Mouse (Mus musculus) lung, embryonic 16.5 days (tissue): ENCODE results near the gene Rnf123. TPM values are rescaled to one million over a fixed set of nuclear protein-coding genes. Genes with fewer than 3 reads are reported as not detected.

ENCODE experiments used
- ATAC-seq: fragments of 200-750 bp; cut with Nextera tagmentation; 2 replicates; pipeline ENCODE4 v1.8.0; 2017; ENCODE audit warnings: low read depth, mild to moderate bottlenecking, moderate library complexity
- H3K27ac ChIP-seq: fragments of 300-500 bp; sonication (generic); 2 replicates; pipeline ENCODE4 v1.5.1; 2014; ENCODE audit warnings: mild to moderate bottlenecking, control low read depth, low read length
- H3K27me3 ChIP-seq: fragments of 300-500 bp; sonication (generic); 2 replicates; pipeline ENCODE4 v1.6.1; 2014; ENCODE audit warnings: low read depth, low read length, mixed read lengths; ENCODE audit not compliant: control insufficient read depth, insufficient read depth
- H3K36me3 ChIP-seq: fragments of 300-500 bp; sonication (generic); 2 replicates; pipeline ENCODE4 v1.6.1; 2014; ENCODE audit warnings: low read length; ENCODE audit not compliant: control insufficient read depth, insufficient read depth
- H3K4me1 ChIP-seq: fragments of 300-500 bp; sonication (generic); replicated peaks from 2 replicates; pipeline ENCODE4 v1.6.1; 2014; ENCODE audit warnings: low read length, mixed read lengths; ENCODE audit not compliant: control insufficient read depth, insufficient read depth
- H3K4me2 ChIP-seq: fragments of 300-500 bp; sonication (generic); 2 replicates; pipeline ENCODE4 v1.6.1; 2014; ENCODE audit warnings: low read depth, low read length, control low read depth
- H3K4me3 ChIP-seq: fragments of 300-500 bp; sonication (generic); 2 replicates; pipeline ENCODE4 v1.5.1; 2014; ENCODE audit warnings: mild to moderate bottlenecking, low read length, control low read depth
- H3K9ac ChIP-seq: fragments of 300-500 bp; sonication (generic); 2 replicates; pipeline ENCODE4 v1.6.1; 2014; ENCODE audit warnings: low read length, control low read depth
- H3K9me3 ChIP-seq: fragments of 300-500 bp; sonication (generic); 2 replicates; pipeline ENCODE4 v1.6.1; 2016; ENCODE audit warnings: low read length; ENCODE audit not compliant: control insufficient read depth
- WGBS: fragments of 180-500 bp; shearing (Covaris S2); extraction: QIAGEN DNeasy Blood & Tissue Kit; methylation state at CpG from one replicate; pipeline ENCODE4 v1.1.7; 2014; 5-methylcytosine and 5-hydroxymethylcytosine counted together
- polyA plus RNA-seq: library from polyadenylated mRNA; unstranded; fragments of >200 nt; fragmentation: Nextera tagmentation; extraction: Ambion mirVana; gene quantifications from 2 replicates; pipeline ENCODE4 v1.2.1, GENCODE M21; 2015

Gene Rnf123
- polyA plus RNA-seq, 1 experiment from 2014 or later, result 24.9 TPM

DNA sequence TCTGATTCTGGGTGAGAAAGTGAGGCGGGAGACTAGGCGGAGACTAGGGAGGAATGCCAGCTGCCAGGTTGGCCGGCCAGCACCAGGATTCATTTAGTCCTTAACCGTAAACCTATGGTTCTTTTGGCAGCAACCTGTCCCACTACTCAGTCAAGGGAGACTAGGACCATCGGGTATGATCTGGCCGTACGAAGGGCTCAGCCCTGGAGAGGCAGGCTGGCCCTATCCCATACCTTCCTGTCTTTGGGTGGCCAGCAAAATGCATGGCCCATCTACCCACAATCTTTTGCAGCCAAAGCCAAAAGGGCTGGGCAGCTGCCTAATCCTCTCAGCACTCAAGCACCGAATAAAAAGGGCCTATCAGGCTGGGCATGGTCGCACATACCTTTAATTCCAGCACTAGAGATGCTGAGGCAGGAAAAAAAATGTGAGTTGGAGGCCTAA lies 10.6 kb downstream of the Rnf123 start:
- Histone ChIP-seq H3K9ac (0 out of 2 replicates have a peak overlapping the region, but pooled peaks have one; percentile 4), H3K27me3 (no peaks in the 10 kb centered on the region), H3K27ac (0 out of 2 replicates have a peak overlapping the region, but pooled peaks have one; percentile 17), H3K4me1 (no peaks in the 10 kb centered on the region), H3K4me2 (no peak overlapping the region), H3K9me3 (no peaks in the 10 kb centered on the region), H3K4me3 (no peak overlapping the region), H3K36me3 (peaks cover 4% of the 10 kb centered on the region; the same call in 1 of the 2 replicates)
- ATAC-seq, result no peak
- WGBS, result 62% methylated on average over 9 of the region's 9 CpGs

DNA sequence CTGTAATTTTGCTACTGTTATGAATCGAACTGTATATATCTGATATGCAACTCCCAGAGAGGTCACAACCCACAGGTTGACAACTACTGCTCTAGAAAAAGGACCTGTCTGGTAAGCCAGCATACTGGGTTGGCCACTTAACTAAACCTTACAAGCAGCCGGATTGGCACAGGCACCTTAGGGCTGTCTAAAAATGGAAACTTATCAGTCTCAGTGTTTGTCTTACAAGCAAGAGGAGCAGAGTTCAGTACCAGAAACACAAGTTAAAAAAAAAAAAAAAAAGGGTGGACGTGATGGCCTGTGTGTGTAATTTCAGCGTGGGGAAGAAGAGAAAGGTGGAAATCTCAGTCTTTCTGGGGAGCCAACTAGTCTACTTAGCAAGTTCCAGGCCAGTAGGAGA lies 11.3 kb downstream of the Rnf123 start:
- 62% methylated on average over 4 of the region's 4 CpGs for WGBS
- no peaks in the 10 kb centered on the region for H3K27me3 ChIP-seq
- H3K4me1 ChIP-seq, result no peaks in the 10 kb centered on the region
- H3K4me3 ChIP-seq, result no peak overlapping the region
- H3K9ac ChIP-seq, result no peak overlapping the region
- no peak for ATAC-seq
- no peak overlapping the region for H3K27ac ChIP-seq
- no peaks in the 10 kb centered on the region for H3K9me3 ChIP-seq
- H3K36me3 ChIP-seq, result peaks cover 4% of the 10 kb centered on the region; the same call in 1 of the 2 replicates
- H3K4me2 ChIP-seq, result no peak overlapping the region

DNA sequence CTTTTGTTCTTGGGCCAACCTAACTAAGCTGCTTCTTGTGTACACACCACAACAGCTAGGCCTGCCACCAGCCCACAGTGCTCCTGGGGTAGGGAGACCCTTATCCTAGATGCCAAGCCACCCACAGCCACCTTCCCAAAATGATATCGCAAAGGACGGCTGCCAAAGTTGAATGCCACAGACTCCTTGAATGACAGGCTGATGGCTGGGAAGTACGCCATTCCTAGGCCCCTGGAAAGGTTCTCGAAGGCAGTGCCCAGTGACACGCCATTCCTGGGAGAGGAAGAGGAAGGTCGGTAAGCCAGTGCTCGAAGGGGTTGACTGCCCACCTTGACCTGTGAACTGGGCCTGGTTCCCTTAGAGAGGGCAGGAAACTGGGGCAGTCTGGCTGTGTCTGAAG lies 13.6 kb downstream of the Rnf123 start:
- Histone ChIP-seq H3K36me3 (peaks cover 4% of the 10 kb centered on the region; the same call in 1 of the 2 replicates), H3K9me3 (no peaks in the 10 kb centered on the region)

DNA sequence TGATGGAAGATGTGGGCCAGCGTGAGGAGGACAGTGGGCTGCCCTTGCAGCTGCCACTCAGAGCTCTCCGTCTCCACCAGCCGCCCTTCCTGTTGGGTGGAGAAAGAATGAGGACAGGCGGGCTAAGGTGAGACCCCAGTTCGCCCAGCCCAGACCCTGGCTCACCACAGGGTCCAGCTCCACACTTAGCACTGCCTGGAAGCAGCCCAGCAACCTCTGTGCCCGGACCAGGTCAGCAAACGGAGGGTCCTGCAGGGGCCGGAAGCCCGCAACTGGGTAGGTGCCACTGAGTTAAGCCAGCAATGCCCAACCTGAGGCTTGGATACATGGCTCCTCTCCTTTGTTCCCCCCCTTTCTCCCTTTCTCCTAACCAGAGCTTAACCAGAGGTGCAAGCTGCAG lies 14.1 kb downstream of the Rnf123 start:
- Histone ChIP-seq H3K27me3 (no peaks in the 10 kb centered on the region), H3K27ac (no peak overlapping the region), H3K4me1 (no peaks in the 10 kb centered on the region), H3K9me3 (no peaks in the 10 kb centered on the region), H3K36me3 (peaks cover 4% of the 10 kb centered on the region; the same call in 1 of the 2 replicates), H3K9ac (no peak overlapping the region), H3K4me3 (no peak overlapping the region), H3K4me2 (no peak overlapping the region)
- ATAC-seq, result no peak
- WGBS, result 84% methylated on average over 9 of the region's 9 CpGs

More for the DNA sequence above, 13.6 kb downstream of the Rnf123 start:
- 84% methylated on average over 7 of the region's 7 CpGs for WGBS
- no peaks in the 10 kb centered on the region for H3K4me1 ChIP-seq
- H3K9ac ChIP-seq, result no peak overlapping the region
- no peak overlapping the region for H3K4me2 ChIP-seq
- ATAC-seq, result no peak
- H3K27me3 ChIP-seq, result no peaks in the 10 kb centered on the region
- H3K4me3 ChIP-seq, result no peak overlapping the region
- no peak overlapping the region for H3K27ac ChIP-seq

DNA sequence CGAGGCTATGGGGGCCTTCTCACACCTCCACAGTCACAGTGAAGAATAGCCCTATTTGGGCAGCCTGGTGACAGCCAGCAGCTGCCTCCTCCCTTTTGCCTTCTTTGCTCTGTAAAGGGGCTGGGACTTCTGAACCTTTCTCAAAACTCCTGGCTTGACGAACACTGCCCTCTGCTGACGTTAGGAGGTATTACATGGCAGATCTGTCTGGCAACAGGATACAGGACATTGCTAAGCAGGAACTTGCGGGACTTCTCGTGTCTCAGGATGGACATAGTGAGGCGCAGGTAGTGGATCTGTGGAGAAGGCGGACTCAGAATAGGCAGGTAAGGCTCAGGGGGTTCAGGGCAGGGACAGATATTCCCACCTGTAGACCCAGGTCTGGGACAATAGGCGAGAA lies 15.2 kb downstream of the Rnf123 start:
- Histone ChIP-seq H3K4me2 (no peak overlapping the region), H3K4me1 (no peaks in the 10 kb centered on the region), H3K36me3 (peaks cover 5% of the 10 kb centered on the region), H3K4me3 (no peak overlapping the region), H3K27me3 (no peaks in the 10 kb centered on the region), H3K9ac (no peak overlapping the region), H3K27ac (no peak overlapping the region), H3K9me3 (no peaks in the 10 kb centered on the region)
- WGBS, result 14% methylated on average over 8 of the region's 8 CpGs
- ATAC-seq, result peak; percentile 50; the same call in 1 of the 2 replicates

DNA sequence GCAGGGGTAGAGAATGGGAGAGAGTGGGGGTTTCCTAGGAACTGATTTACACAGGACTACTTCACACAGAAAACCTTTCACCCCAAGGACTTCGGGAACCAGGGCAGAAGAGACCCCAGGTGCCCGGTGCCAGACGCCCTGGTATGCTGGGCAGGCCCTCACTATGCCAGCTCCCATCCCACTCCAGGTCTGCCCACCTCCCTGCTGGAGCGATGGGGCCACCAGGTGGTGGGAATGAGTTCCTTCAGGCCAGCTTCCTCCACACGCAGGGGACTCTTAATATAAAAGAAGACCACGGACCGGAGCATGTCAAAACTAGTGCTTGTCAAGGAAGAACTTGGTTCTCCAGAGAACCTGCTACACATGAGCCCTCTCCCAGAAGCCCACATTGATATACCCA lies 15.9 kb downstream of the Rnf123 start:
- Histone ChIP-seq H3K4me2 (no peak overlapping the region), H3K36me3 (peaks cover 5% of the 10 kb centered on the region), H3K27me3 (no peaks in the 10 kb centered on the region), H3K9me3 (no peaks in the 10 kb centered on the region), H3K4me3 (no peak overlapping the region), H3K9ac (no peak overlapping the region), H3K4me1 (no peaks in the 10 kb centered on the region), H3K27ac (no peak overlapping the region)
- WGBS, result 77% methylated on average over 7 of the region's 7 CpGs
- no peak for ATAC-seq

DNA sequence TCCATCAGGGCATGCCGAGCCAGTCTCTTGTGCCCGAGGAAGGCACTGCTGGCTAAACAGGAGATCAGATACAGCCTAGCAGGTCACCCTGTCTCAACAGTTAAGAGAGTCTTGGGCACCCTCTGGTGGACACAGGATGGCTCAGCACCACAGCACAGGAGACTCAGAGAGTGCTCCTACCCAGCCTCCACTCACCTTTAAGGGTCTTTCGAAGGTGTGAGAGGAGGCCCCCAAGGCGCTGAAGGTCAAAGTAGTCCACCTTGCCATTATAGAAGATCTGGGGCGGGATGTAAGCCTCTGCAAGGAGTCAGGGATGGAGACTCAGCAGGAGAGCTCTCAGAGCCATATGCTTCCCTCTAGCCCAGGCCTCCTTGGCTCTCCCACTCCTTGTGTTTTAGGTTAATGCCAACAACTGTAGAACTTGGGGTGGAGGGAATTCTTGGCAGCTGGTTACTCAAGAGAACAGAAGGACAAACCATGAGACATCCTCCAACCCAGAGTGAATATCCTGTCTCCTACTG lies 17.6 kb downstream of the Rnf123 start:
- H3K4me2 ChIP-seq, result no peak overlapping the region
- peaks cover 2% of the 10 kb centered on the region; the same call in 1 of the 2 replicates for H3K36me3 ChIP-seq
- no peak overlapping the region for H3K9ac ChIP-seq
- 0 out of 2 replicates have a peak, but pooled peaks have one; percentile 35 for ATAC-seq
- no peak overlapping the region for H3K27ac ChIP-seq
- H3K4me3 ChIP-seq, result no peak overlapping the region
- 41% methylated on average over 5 of the region's 5 CpGs for WGBS
- H3K27me3 ChIP-seq, result no peaks in the 10 kb centered on the region
- no peaks in the 10 kb centered on the region for H3K4me1 ChIP-seq
- no peaks in the 10 kb centered on the region for H3K9me3 ChIP-seq

DNA sequence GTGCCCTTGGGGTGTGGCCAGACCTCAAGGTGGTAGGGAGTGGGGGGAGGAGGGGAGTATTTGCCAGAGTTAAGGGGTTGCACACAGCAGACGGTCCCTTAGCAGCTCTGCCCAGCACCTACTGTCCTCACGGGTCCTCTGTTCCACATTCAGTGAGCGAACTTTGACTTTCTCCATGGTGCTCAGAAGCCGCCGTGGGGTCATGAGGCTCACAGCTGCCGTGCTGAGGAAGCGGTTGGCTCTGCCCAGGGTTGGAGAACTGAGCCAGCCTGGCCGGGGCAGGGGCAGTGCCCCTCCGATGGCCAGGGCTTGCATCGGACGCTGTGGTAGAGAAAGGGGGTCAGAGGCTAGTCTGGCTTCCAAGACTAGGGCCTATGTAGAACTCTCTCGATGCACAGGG lies 19.8 kb downstream of the Rnf123 start:
- WGBS, result 87% methylated on average over 12 of the region's 12 CpGs

DNA sequence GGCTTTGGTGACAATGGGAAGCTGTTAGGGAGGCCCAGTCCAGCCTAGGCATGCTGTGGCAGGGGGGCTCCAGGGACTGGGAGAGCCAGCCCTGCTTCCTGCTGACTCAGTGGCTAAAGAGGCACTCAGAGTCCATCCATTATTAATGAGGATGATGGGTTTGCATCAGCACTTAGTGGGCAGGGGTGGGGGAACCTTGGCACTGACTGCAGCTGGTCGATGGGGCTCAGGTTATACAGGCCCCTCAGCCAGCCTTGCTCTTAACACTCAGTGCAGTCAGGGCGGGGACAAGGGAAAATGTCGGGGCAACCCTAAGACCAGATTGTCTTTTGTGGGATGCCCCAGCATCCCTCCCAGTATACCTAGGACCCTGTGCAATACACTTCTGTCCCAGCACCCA lies 21.0 kb downstream of the Rnf123 start:
- Histone ChIP-seq H3K27ac (no peak overlapping the region), H3K4me3 (no peak overlapping the region), H3K4me1 (no peaks in the 10 kb centered on the region), H3K4me2 (no peak overlapping the region), H3K9ac (no peak overlapping the region), H3K36me3 (peaks cover 2% of the 10 kb centered on the region; the same call in 1 of the 2 replicates), H3K27me3 (no peaks in the 10 kb centered on the region), H3K9me3 (no peaks in the 10 kb centered on the region)
- WGBS, result 88% methylated on average over 3 of the region's 3 CpGs
- no peak for ATAC-seq

More for the DNA sequence above, 19.8 kb downstream of the Rnf123 start:
- no peak for ATAC-seq
- Histone ChIP-seq H3K9me3 (no peaks in the 10 kb centered on the region), H3K27ac (no peak overlapping the region), H3K4me1 (no peaks in the 10 kb centered on the region), H3K4me3 (no peak overlapping the region), H3K27me3 (no peaks in the 10 kb centered on the region), H3K36me3 (peaks cover 2% of the 10 kb centered on the region; the same call in 1 of the 2 replicates), H3K9ac (no peak overlapping the region), H3K4me2 (no peak overlapping the region)
